Mouse (Mus musculus) spleen, postnatal 36 days (tissue): ENCODE measurements around the gene Speer4a.
"Not testable (repeated sequence)": the region's sequence is repeated elsewhere in the genome, so short reads cannot be mapped to it uniquely, and the experiment has no call there.

Experiments
- DNase-seq, 2 experiments: peaks; one replicate each; pipeline ENCODE4 v3.0.0; 2022; ENCODE audit warnings: low spot score in 2 of 2, mixed read lengths in 1 of 2

Speer4a gene

DNA sequence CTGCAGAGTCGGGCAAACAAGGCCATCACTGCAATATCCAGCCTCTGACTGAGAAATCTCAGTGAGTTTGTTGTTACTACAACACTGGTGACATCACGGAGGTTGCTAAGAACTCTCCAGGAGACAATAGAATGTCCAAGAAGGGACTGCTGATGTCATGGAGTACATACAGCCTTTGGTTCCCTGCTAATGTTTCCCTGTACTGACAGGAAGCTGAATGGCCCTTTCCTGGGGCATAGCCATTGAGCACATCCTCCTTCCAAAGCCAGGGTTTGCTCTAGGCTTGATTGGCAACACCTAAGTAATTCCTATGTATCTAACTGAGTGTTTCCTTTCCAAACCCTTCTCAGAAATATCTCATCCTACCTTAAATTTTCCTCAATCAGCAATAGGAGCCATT is at the start of gene Speer4a:
TSS of gene Speer4a (minus strand) at position 101 of the 400 bp plus-strand sequence.
- DNase-seq = not testable (repeated sequence)

DNA sequence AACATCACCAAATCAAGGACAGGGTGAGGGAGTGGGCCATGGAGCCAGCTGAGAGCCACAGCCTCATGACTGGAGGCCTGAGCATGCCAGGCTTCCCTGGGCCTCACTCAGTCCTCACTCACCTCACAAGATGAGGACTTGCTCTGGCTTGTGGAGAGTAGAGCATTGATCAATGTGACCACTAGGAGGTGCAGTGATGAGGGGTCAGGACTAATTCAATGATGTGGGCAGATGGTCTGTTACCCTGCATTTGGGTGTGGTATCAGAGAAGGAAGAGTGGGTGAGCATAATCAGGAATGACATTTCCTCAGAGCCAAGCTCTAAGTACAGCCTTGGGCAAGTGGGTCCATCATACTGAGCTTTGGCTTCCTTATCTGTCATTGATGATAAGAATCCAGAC is 39.7 kb upstream of the Speer4a start:
- DNase-seq = not testable (repeated sequence)

DNA sequence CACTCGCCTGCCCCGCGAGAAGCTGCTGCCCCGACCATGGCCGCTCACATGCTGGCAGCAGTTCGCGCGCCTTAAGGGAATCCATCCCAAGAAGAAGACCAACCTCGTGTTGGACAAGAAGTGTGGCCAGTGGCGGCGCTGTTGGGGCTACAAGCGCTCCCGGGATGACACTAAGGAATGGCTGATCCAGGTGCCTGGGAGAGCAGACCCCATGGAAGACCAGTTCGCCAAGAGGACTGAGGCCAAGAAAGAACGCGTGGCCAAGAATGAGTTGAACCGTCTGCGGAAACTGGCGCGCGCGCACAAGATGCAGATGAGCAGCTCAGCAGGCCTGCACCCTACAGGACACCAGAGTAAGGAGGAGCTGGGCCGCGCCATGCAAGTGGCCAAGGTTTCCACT is 31.4 kb upstream of the Speer4a start:
- no peak for DNase-seq

DNA sequence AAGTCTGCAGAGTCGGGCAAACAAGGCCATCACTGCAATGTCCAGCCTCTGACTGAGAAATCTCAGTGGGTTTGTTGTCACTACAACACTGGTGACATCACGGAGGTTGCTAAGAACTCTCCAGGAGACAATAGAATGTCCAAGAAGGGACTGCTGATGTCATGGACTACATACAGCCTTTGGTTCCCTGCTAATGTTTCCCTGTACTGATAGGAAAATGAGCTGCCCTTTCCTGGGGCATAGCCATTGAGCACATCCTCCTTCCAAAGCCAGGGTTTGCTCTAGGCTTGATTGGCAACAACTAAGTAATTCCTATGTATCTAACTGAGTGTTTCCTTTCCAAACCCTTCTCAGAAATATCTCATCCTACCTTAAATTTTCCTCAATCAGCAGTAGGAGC is 19.1 kb upstream of the Speer4a start, which contains the start of gene Gm7347:
TSS of gene Gm7347 (minus strand) at position 101 of the 400 bp plus-strand sequence.
- not testable (repeated sequence) for DNase-seq

DNA sequence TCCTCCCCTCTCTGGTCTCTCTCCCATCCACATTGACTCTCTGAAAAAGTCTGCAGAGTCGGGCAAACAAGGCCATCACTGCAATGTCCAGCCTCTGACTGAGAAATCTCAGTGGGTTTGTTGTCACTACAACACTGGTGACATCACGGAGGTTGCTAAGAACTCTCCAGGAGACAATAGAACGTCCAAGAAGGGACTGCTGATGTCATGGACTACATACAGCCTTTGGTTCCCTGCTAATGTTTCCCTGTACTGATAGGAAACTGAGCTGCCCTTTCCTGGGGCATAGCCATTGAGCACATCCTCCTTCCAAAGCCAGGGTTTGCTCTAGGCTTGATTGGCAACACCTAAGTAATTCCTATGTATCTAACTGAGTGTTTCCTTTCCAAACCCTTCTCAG is 16.5 kb downstream of the Speer4a start, which contains the start of gene Gm5862:
TSS of gene Gm5862 (minus strand) at position 101 of the 400 bp plus-strand sequence.
- not testable (repeated sequence) for DNase-seq

DNA sequence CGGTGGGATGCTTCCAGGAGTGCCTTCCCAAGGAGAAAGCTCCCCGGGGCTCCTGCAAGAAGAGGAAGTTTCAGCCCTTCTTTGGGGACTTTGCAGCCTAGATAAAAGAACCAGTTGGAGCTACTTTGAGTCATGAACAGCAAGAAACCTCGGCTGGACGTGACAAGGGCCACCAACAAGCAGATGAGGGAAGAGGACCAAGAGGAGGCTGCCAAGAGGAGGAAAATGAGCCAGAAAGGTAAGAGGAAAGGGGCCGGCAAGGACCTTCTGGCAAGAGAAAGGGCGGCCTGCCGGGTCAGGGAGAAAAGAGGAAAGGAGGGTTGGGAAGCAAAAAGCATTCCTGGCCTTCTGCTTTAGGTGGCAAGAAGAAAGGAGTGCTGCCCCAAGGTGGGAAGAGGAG is 31.7 kb downstream of the Speer4a start:
- not testable (repeated sequence) for DNase-seq

DNA sequence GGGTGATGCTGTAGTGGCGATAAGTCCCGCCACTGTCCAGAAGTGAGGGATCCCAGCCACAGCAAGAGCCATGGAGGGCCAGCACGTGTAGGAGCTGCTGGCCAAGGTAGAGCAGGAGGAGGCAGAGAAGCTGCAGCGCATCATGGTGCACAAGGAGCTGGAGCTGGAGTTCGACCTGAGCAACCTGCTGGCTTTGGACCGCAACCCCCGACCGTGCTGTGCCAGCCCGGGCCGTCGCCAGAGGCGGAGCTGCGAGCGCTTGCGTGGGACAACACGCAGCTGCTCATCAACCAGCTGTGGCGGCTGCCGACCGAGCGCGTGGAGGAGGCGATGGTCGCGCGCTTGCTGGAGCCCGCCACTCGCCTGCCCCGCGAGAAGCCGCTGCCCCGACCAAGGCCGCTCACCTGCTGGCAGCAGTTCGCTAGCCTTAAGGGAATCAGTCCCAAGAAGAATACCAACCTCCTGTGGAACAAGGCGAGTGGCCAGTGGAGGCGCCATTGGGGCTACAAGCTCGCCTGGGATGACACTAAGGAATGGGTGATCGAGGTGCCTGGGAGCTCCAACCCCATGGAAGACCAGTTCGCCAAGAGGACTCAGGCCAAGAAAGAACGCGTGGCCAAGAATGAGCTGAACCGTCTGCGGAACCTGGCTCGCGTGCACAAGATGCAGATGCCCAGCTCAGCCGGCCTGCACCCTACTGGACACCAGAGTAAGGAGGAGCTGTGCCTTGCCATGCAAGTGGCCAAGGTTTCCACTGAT is 32.2 kb downstream of the Speer4a start:
- DNase-seq = not testable (repeated sequence)

DNA sequence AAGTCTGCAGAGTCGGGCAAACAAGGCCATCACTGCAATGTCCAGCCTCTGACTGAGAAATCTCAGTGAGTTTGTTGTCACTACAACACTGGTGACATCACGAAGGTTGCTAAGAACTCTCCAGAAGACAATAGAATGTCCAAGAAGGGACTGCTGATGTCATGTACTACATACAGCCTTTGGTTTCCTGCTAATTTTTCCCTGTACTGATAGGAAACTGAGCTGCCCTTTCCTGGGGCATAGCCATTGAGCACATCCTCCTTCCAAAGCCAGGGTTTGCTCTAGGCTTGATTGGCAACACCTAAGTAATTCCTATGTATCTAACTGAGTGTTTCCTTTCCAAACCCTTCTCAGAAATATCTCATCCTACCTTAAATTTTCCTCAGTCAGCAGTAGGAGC is 34.7 kb downstream of the Speer4a start, which contains the start of gene Gm1979:
TSS of gene Gm1979 (minus strand) at position 101 of the 400 bp plus-strand sequence.
- DNase-seq = not testable (repeated sequence)

DNA sequence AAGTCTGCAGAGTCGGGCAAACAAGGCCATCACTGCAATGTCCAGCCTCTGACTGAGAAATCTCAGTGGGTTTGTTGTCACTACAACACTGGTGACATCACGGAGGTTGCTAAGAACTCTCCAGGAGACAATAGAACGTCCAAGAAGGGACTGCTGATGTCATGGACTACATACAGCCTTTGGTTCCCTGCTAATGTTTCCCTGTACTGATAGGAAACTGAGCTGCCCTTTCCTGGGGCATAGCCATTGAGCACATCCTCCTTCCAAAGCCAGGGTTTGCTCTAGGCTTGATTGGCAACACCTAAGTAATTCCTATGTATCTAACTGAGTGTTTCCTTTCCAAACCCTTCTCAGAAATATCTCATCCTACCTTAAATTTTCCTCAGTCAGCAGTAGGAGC is 50.8 kb downstream of the Speer4a start, which contains the start of gene Gm21698:
TSS of gene Gm21698 (minus strand) at position 101 of the 400 bp plus-strand sequence.
- not testable (repeated sequence) for DNase-seq
